In genomic region chr12:73908274-73909012, GRCm38 (mm10) we compare ENCODE assay signal across 9 mouse cellular contexts. TPM values are rescaled to one million over a fixed set of nuclear protein-coding genes. Genes with fewer than 3 reads are reported as not detected.
DNase-seq lines count a peak whose midpoint lies in the region; ATAC-seq and TF ChIP-seq lines count a peak whose summit lies in the region.
"Had no signal": no experiment of that assay in that cellular context is flagged by ENCODE, and none has a peak within 500 bp of the region (broad histone marks: within the 10 kb centered on the region; RNA-seq: fewer than 3 reads in every experiment).

No protein-coding gene starts in this region.

- H3K9me3 ChIP-seq in forebrain, postnatal 0 days (ENCODE audit: low read length): no peaks in the 10 kb centered on the region
- no peaks in the 10 kb centered on the region for H3K9me3 ChIP-seq in lung, embryonic 15.5 days

- DNase-seq in ES-CJ7 (ENCODE audit: low read depth, low spot score): peak; percentile 9
- peak; percentile 72 for DNase-seq in cerebellum, adult 11-12 months
- DNase-seq in forebrain, postnatal 0 days: no peak
- peak; percentile 69 to 76 for DNase-seq in heart, postnatal 36 days
- DNase-seq in layer of hippocampus, adult 9-11 months: peak; percentile 23
- peak; percentile 39 for DNase-seq in ovary, adult 18-20 months (ENCODE audit: low spot score)
- DNase-seq in thymus, postnatal 10 days (ENCODE audit: low spot score in 2 of 2): peak; percentile 61 to 66

- ATAC-seq in forebrain, postnatal 0 days: peak; percentile 42
- ATAC-seq in lung, embryonic 15.5 days (ENCODE audit: borderline replicate concordance, extremely low read depth, low FRiP score, low TSS enrichment): peak; percentile 76

- peak overlapping the region; percentile 97 for H3K4me3 ChIP-seq in forebrain, postnatal 0 days (ENCODE audit: low read depth, low read length)
- H3K4me3 ChIP-seq in lung, embryonic 15.5 days: peak overlapping the region; percentile 99

- TF ChIP-seq CTCF in forebrain, postnatal 0 days (IDR thresholded peaks at IDR 0.05; ENCODE audit: low read depth): no peak

- no peaks in the 10 kb centered on the region for H3K36me3 ChIP-seq in forebrain, postnatal 0 days (ENCODE audit: insufficient read depth)
- no peaks in the 10 kb centered on the region for H3K36me3 ChIP-seq in lung, embryonic 15.5 days

- peak overlapping the region; percentile 73 for H3K4me2 ChIP-seq in forebrain, postnatal 0 days (ENCODE audit: low read depth)
- peak overlapping the region; percentile 79 for H3K4me2 ChIP-seq in lung, embryonic 15.5 days

- peak overlapping the region; percentile 97 for H3K27ac ChIP-seq in forebrain, postnatal 0 days (ENCODE audit: low read depth, low read length)
- H3K27ac ChIP-seq in lung, embryonic 15.5 days: peak overlapping the region; percentile 100

- intact Hi-C loops in heart, postnatal 36 days (cut with DNase I): loop anchor here (2.0 to 5.0 kb wide), 2 partner anchors 111 to 200 kb away; no protein-coding TSS in a partner anchor

- peak overlapping the region; percentile 98 for H3K9ac ChIP-seq in forebrain, postnatal 0 days
- peak overlapping the region; percentile 100 for H3K9ac ChIP-seq in lung, embryonic 15.5 days

- H3K27me3 ChIP-seq in forebrain, postnatal 0 days (ENCODE audit: insufficient read depth, low read length): no peaks in the 10 kb centered on the region
- no peaks in the 10 kb centered on the region for H3K27me3 ChIP-seq in lung, embryonic 15.5 days

- WGBS in forebrain, postnatal 0 days: under 1% methylated on average over 71 of the region's 76 CpGs
- under 1% methylated on average over 62 of the region's 76 CpGs for WGBS in lung, embryonic 15.5 days

- H3K4me1 ChIP-seq in forebrain, postnatal 0 days (ENCODE audit: insufficient read depth): peaks cover 8% of the 10 kb centered on the region; the same call in 1 of the 2 replicates
- H3K4me1 ChIP-seq in lung, embryonic 15.5 days: peaks cover 24% of the 10 kb centered on the region

RNA-seq across cellular contexts. Expression of gene Hif1a, which starts 7.3 kb away (rescaled TPM):
- total RNA-seq in forebrain, postnatal 0 days (2014; rRNA removed): 101 and 118 TPM in 2 replicates
- 48.5 and 56.6 TPM in 2 replicates for polyA plus RNA-seq in forebrain, postnatal 0 days (2015; fragmentation: Nextera tagmentation; extraction: Ambion mirVana)
- total RNA-seq in heart, postnatal 36 days (2021): 10 to 100 TPM; 53.0 to 55.9 TPM
- polyA plus RNA-seq in lung, embryonic 15.5 days (2015; fragmentation: Nextera tagmentation; extraction: Ambion mirVana): 86.1 and 88.1 TPM in 2 replicates

RNA-seq across cellular contexts. Expression of gene Gm49321, which starts 29.0 kb away (rescaled TPM):
- not detected in 2 replicates for total RNA-seq in forebrain, postnatal 0 days (2014; rRNA removed)
- 10.0 and 15.7 TPM in 2 replicates for polyA plus RNA-seq in forebrain, postnatal 0 days (2015; fragmentation: Nextera tagmentation; extraction: Ambion mirVana)
- total RNA-seq in heart, postnatal 36 days (2021): 1 to 10 TPM; 3.7 to 7.0 TPM
- polyA plus RNA-seq in lung, embryonic 15.5 days (2015; fragmentation: Nextera tagmentation; extraction: Ambion mirVana): 11.7 and 14.1 TPM in 2 replicates
- total RNA-seq: hematopoietic stem cell, adult 5-6 weeks had no signal

RNA-seq across cellular contexts. Expression of gene Snapc1, which starts 55.8 kb away (rescaled TPM):
- 18.1 and 21.9 TPM in 2 replicates for total RNA-seq in forebrain, postnatal 0 days (2014; rRNA removed)
- polyA plus RNA-seq in forebrain, postnatal 0 days (2015; fragmentation: Nextera tagmentation; extraction: Ambion mirVana): 15.2 and 17.9 TPM in 2 replicates
- 10 to 100 TPM in 1 of 2 experiments, 1 to 10 TPM in 1; 8.8 to 13.4 TPM for total RNA-seq in heart, postnatal 36 days (2021)
- polyA plus RNA-seq in lung, embryonic 15.5 days (2015; fragmentation: Nextera tagmentation; extraction: Ambion mirVana): 17.2 and 17.7 TPM in 2 replicates
